Mouse (Mus musculus) induced T-regulatory cell, adult 2 months (primary cell): Measurements from ENCODE around the gene Stox2.

ENCODE experiments used
- DNase-seq: peaks from one replicate; pipeline ENCODE4 v3.0.0-alpha.2; 2012; ENCODE audit warnings: low read depth

The Stox2 gene

DNA sequence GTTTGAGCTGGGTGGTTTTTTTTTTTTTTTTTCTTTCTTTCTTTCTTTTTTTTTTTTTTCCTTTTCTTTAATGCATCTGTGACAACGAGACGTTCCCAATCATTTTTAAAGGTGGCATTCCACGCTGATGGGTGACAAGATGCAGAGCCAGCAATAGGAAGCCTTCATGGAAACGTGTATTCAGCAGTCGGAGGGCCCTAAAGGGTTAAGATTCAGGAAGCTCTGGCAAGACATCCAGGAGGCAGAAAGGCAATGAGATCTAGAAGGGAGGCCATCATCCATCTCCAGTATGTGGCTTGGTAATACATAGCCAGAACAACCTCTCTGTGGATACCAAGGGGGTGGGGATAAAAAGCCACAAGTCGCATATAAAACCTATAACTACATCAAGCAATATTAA is 156.5 kb downstream of the Stox2 start:
- no peak for DNase-seq

DNA sequence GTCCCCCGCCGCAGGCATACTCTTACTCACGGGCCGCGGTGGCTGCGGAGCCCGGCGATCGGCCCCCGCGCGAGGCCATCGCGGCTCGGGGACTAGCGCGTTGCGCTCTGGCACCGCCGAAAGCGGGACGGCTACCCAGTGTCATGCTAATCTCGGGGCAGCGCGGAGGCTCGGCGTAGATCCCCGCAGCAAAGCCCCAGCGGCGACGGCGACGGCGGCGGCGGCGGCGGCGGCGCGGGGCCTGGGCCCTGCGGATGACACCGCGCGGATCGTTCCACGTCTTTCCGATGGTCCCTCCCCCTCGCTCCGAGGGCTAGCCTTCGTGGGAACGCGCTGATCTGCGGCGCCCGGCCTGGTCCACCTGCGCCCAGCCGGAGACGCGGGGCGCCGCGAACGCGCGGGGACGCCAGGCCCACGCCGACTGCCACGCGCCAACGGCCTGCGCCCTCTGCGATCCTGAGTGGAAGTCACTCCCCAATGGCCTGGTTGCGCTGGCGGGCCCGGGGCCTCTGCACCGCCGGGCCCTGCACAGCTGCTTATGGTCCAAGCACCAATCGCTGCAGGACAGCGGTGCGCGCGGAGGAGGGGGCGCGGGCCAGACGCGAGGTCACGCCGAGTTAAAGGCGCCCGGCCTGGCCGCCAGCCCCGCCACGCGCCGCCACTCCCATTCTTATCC is 157.2 kb downstream of the Stox2 start:
- no peak for DNase-seq

DNA sequence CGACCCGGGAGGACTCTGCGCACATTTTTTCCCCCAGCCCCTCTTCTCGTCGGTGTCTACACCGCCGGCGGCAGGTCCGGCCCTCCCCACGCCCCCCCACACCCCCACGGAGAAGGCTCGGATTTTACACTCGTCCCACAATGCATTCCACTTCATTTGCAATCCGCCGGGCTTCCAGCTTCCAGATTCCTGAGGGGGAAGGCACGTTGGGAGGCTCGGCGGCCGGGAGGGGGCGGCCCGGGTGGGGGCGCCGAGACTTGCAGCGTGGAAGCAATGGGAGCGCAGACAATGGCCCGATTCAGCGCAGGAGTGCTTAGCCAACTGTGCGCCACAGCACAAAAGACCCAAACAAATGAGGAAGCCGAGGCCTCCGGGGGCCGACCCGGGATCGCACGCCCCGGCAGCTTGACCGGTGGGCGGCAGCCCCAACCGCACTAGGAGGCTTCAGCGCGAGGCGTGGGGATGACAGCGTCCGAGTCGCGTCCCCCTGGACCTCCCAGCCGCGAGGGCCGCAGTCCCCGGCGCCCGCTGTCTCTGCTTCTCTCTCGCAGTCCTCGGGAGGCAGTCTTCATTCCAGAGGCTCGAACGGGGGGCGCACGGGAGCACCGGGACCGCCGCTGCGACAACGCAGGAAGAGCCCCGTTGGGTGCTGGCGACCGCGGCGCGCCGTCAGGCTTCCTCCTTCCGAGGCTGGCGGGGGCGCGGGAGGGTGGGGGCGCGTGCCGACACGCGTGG is 157.9 kb downstream of the Stox2 start:
- DNase-seq: no peak

- DNase-seq: no peak
These were observed 158.5 kb downstream of the Stox2 start for GRCm38 (mm10) chr8:47287641-47288130.

DNA sequence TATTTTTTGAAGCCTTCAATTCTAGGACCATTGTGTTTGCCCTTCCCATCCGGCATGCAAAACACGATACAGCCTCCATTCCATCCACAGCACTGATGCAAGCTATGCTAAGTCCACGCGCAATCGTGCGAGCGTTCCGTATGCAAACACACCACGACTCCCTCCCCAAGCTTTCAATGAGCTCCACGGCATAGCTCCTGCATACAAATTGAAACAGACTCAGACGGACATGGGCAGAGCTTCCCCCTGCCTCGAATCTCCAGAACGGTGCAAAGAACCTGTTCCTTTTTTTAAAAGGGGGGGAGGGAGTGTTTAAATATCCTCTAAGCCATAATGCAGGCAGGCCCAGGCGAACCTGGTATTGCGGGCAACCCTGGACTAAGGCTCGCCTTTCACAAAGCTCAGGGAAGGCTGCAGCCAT is 159.0 kb downstream of the Stox2 start:
- no peak for DNase-seq

- no peak for DNase-seq
These were observed 160.0 kb downstream of the Stox2 start for GRCm38 (mm10) chr8:47286081-47286700.

DNA sequence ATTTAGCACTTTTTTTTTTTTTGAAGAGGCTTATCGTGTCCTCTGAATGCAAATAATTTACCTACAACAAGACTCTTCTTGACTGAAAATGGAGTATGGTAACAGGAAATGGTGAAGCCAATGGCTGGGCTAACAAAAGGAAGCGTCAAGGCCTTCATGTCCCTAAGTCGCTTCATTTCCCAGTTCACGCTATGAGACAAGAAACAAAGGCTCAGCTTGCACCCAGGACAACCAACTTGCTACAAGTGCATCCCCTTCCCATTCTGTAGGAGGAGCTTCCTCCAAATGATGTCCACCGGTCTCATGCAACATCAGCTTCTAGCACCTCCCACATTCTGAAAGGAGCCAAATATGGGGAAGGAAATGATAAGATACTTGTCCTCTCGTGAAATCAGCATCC is 160.7 kb downstream of the Stox2 start:
- no peak for DNase-seq

GRCm38 (mm10) chr8:47284329-47285326 is 161.5 kb downstream of the Stox2 start:
- no peak for DNase-seq

DNA sequence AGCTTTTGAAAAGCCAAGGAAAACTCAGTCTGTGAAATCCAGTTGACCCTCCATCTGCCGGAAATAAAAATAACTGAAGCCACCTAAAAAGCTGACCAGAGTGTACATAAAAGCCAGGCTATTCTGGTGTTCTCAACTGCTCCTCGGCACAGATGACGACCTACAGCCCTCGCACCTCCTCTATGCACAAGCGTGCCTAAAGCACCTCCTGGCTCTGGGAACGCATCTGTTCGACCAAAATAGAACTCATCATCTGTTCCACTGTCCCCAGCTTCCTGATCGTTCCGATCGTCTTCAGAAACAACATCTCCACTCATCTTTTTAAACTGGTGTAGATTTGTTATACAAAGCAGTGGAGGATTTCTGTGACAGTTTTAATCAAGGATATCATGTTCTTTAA is 166.3 kb downstream of the Stox2 start:
- no peak for DNase-seq

- no peak for DNase-seq
These were observed 168.0 kb downstream of the Stox2 start for GRCm38 (mm10) chr8:47278211-47278610.

DNA sequence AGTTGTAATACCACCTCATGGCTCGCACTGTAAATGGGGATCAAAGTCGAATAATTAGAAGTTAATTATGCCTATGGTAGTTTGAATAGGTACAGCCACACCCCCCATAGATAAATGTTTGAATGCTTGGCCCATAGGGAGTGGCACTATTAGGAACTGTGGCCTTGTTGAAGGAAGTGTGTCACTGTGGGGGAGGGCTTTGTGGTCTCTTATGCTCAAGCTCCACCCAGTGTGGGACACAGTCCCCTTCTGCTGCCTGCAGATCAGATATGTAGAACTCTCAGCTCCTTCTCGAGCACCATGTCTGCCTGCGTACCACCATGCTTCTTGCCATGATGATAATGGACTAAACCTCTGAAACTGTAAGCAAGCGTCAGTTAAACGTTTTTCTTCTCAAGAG is 177.2 kb downstream of the Stox2 start:
- no peak for DNase-seq

DNA sequence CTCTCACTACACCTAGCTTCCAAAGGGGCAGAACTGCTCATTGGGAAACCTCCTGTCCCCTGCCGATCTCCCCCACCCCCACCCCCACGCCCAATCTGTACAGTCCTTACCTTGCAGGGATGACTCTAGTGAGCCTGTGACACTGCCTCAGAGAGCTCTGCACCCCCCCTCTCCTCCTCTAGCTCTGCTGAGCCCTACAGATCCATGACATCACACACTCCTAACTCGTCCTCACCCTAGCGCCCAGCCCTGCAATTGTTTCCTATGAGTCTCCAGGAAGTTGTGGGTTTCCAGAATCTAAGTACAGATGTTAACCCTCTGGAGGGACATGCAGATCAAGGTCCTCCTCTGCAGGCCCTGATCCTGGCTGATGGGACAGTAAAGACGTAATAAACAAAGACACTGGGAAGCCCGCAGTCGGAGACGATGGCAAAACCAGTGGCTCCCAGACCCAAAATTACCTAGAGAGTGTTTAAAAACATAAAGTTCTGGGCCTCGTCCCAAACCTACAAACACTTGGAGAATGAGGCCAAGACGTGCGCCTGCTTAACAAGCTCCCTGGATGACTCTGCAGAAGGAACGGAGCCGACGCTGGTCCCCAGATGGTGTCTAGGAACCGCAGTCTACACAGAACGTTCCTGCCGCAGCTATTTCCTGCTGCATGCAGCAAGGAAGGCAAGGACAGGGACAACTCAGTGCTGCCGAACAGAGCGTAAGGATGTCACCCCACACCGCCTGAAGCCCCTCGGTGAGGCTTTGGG is 177.9 kb downstream of the Stox2 start:
- no peak for DNase-seq

- no peak for DNase-seq
These were observed 182.9 kb downstream of the Stox2 start for GRCm38 (mm10) chr8:47263070-47263843.

GRCm38 (mm10) chr8:47260751-47261474 is 185.2 kb downstream of the Stox2 start:
- no peak for DNase-seq

DNA sequence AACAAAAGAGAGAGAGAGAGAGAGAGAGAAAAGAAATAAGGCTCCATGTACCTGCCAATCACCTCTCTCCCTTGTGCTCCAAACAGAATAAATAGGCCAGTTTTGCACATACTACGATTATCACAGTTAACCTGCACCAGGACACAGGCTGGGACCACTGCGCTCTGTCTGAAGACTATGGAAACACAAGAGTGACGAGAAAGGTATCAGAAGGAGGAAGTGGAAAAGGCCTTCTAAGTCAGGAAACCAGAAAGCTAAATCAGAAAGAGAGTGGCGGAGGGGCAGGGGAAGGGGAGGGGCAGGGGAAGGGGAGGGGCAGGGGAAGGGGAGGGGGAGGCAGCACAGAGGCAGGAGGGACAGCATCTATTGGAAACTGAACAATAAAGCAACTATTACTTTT is 195.3 kb downstream of the Stox2 start:
- no peak for DNase-seq

- DNase-seq: no peak
These were observed 201.0 kb downstream of the Stox2 start for GRCm38 (mm10) chr8:47245116-47245515.

GRCm38 (mm10) chr8:47244202-47244601 is 202.0 kb downstream of the Stox2 start:
- no peak for DNase-seq

DNA sequence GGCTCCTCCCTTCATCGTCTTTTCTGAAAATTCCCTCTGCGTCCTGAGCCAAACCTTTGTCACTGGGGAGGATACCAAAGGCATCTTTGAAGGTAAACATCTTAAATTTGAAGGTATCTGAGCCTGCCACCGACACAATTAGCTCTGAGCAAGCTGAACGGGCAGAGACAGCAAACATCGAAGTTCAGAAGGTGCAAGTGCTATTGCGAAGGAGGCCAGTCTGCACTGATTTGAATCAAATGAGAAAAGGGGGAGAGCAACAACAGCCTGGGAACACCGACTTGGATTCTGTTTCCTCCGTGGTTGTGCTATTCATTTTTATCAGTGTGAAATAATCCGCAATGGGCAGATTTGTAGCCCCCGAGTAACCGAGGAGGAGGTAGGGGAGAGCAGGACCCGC is 202.5 kb downstream of the Stox2 start:
- DNase-seq: no peak

DNA sequence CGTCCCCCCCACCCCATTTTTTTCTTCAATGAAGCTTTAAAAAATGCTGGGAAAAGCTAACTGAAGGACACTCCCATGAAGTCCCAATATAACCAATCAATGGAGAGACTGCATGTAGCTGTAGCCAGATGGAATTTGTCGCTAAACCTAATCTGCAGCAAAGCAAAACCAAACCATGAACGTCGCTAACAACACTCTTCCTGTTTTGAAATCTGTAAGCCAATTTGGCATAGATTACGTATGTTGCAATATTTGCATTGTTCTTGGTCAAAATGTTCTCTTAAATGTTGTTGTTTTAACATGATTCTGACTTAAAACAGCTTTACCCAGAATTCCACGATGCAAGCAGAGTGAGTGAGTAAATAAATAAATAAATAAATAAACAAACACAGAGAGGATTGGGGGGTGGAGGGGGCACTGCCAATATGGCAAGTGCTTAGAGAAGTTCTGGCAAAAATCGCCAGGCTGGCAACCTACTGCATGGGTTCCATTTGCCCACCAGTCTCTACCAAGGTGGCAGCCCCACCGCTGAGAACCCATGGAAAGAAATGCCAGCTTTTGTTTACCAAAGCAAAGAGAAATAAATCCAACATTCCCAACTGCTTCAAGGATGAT is 203.0 kb downstream of the Stox2 start:
- DNase-seq: peak; percentile 5
